Mouse (Mus musculus): ENCODE measurements around the gene Gnat2. TPM values are rescaled to one million over a fixed set of nuclear protein-coding genes. Genes with fewer than 3 reads are reported as not detected.
A peak's percentile ranks its signal among the peaks of the same experiment; 100 is the strongest.

The Gnat2 gene
- polyA plus RNA-seq, 1 experiment = 0.27 TPM

DNA sequence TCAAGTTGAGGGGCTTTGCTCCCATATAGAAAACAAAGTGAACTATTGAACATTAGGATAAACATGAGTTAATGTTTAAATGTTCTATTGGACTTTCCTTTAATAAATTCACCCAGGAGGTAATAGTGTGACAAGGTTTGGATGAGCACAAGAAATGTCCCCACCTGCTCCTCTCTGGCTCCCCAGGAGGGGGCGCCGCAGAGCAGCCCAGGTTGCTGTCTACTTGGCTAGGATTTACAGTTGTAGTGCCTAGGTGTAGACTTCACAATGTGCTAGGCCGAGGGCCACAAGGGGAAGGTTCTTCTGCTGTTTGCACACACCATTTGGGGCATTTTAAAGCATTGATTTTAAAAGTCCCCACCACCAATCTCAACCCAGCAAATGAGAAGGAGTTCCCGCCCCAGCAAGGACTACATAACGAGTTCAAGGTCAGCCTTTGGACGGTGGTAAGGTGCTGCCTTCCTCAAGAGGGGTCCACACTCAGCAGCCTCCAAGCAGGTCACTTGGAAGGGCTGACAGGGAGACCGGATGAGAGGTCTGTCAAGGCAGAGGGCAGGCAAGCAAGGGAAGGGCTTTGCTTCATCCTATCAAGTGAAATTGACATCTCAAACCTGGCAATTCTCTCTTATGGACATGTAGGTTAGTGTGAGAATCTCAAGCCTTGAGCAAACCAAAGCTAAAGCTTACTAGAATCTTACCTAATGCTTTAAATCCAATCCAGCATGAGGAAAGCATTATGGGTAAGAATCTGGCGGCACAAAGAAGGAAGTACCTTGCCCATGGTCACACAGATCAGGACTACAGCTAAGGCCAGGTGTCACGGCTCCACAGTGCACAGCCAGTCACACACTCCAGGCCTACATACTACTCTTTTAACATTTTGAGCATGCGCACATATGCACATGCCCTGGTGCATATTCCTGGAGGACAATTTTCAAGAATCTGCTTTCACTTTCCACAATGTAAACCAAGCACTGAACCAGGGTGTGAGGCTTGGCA lies 22.0 kb upstream of the Gnat2 start:
- peak; percentile 79 for DNase-seq
- H3K36me3 ChIP-seq (ENCODE audit: control insufficient read depth, insufficient read depth, low read length) = 0 out of 2 replicates have a peak, but pooled peaks cover 4% of the 10 kb centered on the region
- H3K4me1 ChIP-seq (replicated peaks; ENCODE audit: control insufficient read depth, insufficient read depth, low read length) = peaks cover 2% of the 10 kb centered on the region; the same call in 1 of the 2 replicates
- 68% methylated on average over 10 of the region's 10 CpGs for WGBS
- TF ChIP-seq CTCF (IDR thresholded peaks at IDR 0.05; ENCODE audit: borderline replicate concordance, control insufficient read depth, extremely low read depth, insufficient read depth, low read length, poor library complexity) (peak; percentile 93), POLR2A (IDR thresholded peaks at IDR 0.05; ENCODE audit: control insufficient read depth, extremely low read depth, insufficient read depth, low read length, poor library complexity) (no peak)
- no peak overlapping the region for H3K27ac ChIP-seq (ENCODE audit: control insufficient read depth, insufficient read depth, low read length)
- H3K27me3 ChIP-seq (ENCODE audit: control insufficient read depth, insufficient read depth, low read length) = no peaks in the 10 kb centered on the region
- H3K4me3 ChIP-seq (ENCODE audit: control insufficient read depth, insufficient read depth, low read length) = no peak overlapping the region

- 0 out of 2 replicates have a peak, but pooled peaks cover 4% of the 10 kb centered on the region for H3K36me3 ChIP-seq (ENCODE audit: control insufficient read depth, insufficient read depth, low read length)
- H3K4me1 ChIP-seq (replicated peaks; ENCODE audit: control insufficient read depth, insufficient read depth, low read length) = peaks cover 2% of the 10 kb centered on the region; the same call in 1 of the 2 replicates
- DNase-seq = no peak
- H3K4me3 ChIP-seq (ENCODE audit: control insufficient read depth, insufficient read depth, low read length) = no peak overlapping the region
- WGBS = 51% methylated on average over 10 of the region's 10 CpGs
- no peak overlapping the region for H3K27ac ChIP-seq (ENCODE audit: control insufficient read depth, insufficient read depth, low read length)
- no peak for TF ChIP-seq POLR2A (IDR thresholded peaks at IDR 0.05; ENCODE audit: control insufficient read depth, extremely low read depth, insufficient read depth, low read length, poor library complexity)
- no peaks in the 10 kb centered on the region for H3K27me3 ChIP-seq (ENCODE audit: control insufficient read depth, insufficient read depth, low read length)
Measured at GRCm38 (mm10) chr3:108072983-108073569, 19.5 kb upstream of the Gnat2 start.

DNA sequence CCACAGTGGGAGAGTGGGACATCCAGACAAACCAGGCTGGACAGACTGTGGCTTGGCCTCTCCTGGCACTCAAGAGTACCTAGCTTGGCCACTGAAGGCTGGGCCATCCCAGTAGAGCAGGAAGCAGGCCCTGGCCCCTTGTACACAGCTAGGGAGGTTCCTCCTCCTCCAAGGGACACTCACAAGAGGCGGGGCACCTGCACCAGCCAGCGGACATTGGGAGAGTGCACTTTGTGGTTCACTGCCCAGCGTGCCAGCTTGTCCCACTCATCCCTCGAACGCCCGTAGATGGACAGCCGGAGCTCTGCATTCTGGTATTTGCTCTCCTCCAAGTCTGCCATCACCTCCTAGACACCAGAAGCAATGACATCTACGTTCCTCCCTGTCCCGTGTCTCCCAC lies 15.8 kb upstream of the Gnat2 start:
- TF ChIP-seq CTCF (IDR thresholded peaks at IDR 0.05; ENCODE audit: borderline replicate concordance, control insufficient read depth, extremely low read depth, insufficient read depth, low read length, poor library complexity) = no peak
- no peak for TF ChIP-seq POLR2A (IDR thresholded peaks at IDR 0.05; ENCODE audit: control insufficient read depth, extremely low read depth, insufficient read depth, low read length, poor library complexity)
- no peak overlapping the region for H3K27ac ChIP-seq (ENCODE audit: control insufficient read depth, insufficient read depth, low read length)
- no peaks in the 10 kb centered on the region for H3K27me3 ChIP-seq (ENCODE audit: control insufficient read depth, insufficient read depth, low read length)
- 97% methylated on average over 9 of the region's 9 CpGs for WGBS
- peaks cover 2% of the 10 kb centered on the region; the same call in 1 of the 2 replicates for H3K4me1 ChIP-seq (replicated peaks; ENCODE audit: control insufficient read depth, insufficient read depth, low read length)
- DNase-seq = no peak
- no peak overlapping the region for H3K4me3 ChIP-seq (ENCODE audit: control insufficient read depth, insufficient read depth, low read length)
- peaks cover 10% of the 10 kb centered on the region for H3K36me3 ChIP-seq (ENCODE audit: control insufficient read depth, insufficient read depth, low read length)

- no peak overlapping the region for H3K27ac ChIP-seq (ENCODE audit: control insufficient read depth, insufficient read depth, low read length)
- WGBS = 96% methylated on average over 4 of the region's 4 CpGs
- no peaks in the 10 kb centered on the region for H3K27me3 ChIP-seq (ENCODE audit: control insufficient read depth, insufficient read depth, low read length)
- no peak for DNase-seq
- peaks cover 17% of the 10 kb centered on the region for H3K4me1 ChIP-seq (replicated peaks; ENCODE audit: control insufficient read depth, insufficient read depth, low read length)
- peaks cover 5% of the 10 kb centered on the region for H3K36me3 ChIP-seq (ENCODE audit: control insufficient read depth, insufficient read depth, low read length)
- H3K4me3 ChIP-seq (ENCODE audit: control insufficient read depth, insufficient read depth, low read length) = no peak overlapping the region
- TF ChIP-seq CTCF (IDR thresholded peaks at IDR 0.05; ENCODE audit: borderline replicate concordance, control insufficient read depth, extremely low read depth, insufficient read depth, low read length, poor library complexity) = no peak
- no peak for TF ChIP-seq POLR2A (IDR thresholded peaks at IDR 0.05; ENCODE audit: control insufficient read depth, extremely low read depth, insufficient read depth, low read length, poor library complexity)
Measured at GRCm38 (mm10) chr3:108081681-108082080, 10.9 kb upstream of the Gnat2 start.

DNA sequence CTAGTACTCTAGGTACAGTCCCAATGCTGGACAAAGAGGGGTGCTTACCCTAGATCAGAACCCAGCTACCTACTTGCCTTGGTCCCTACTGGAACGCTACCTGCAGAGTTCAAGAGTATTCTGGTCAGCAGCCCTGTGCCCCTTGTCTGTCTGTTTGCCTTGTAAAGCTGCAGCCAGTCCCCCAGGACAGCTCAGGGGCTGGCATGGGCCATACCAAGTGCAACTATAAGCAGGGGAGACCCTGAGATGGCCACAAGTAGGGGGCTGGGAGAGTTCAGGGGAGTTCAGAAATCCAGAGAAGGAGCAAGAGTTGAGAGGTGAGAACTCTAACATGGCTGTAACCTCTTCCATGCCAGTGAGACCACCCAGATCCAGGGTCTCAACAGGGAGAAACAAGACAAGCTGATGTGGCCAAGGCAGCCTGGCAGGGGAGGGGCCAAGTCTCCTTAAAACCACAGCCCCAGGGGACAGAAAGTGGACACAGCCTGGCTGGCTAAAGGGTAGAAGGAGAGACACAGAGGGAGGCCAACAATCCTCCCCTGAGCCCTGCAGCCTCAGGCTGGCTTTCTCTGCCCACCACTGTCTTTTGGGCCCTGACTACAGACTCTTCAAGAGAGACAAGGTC lies 10.2 kb upstream of the Gnat2 start:
- 94% methylated on average over 1 of the region's 1 CpGs for WGBS
- no peak for TF ChIP-seq CTCF (IDR thresholded peaks at IDR 0.05; ENCODE audit: borderline replicate concordance, control insufficient read depth, extremely low read depth, insufficient read depth, low read length, poor library complexity)
- no peak for TF ChIP-seq POLR2A (IDR thresholded peaks at IDR 0.05; ENCODE audit: control insufficient read depth, extremely low read depth, insufficient read depth, low read length, poor library complexity)
- Histone ChIP-seq H3K27ac (ENCODE audit: control insufficient read depth, insufficient read depth, low read length) (no peak overlapping the region), H3K4me1 (replicated peaks; ENCODE audit: control insufficient read depth, insufficient read depth, low read length) (peaks cover 17% of the 10 kb centered on the region), H3K4me3 (ENCODE audit: control insufficient read depth, insufficient read depth, low read length) (no peak overlapping the region), H3K36me3 (ENCODE audit: control insufficient read depth, insufficient read depth, low read length) (peaks cover 5% of the 10 kb centered on the region), H3K27me3 (ENCODE audit: control insufficient read depth, insufficient read depth, low read length) (no peaks in the 10 kb centered on the region)
- DNase-seq = no peak

DNA sequence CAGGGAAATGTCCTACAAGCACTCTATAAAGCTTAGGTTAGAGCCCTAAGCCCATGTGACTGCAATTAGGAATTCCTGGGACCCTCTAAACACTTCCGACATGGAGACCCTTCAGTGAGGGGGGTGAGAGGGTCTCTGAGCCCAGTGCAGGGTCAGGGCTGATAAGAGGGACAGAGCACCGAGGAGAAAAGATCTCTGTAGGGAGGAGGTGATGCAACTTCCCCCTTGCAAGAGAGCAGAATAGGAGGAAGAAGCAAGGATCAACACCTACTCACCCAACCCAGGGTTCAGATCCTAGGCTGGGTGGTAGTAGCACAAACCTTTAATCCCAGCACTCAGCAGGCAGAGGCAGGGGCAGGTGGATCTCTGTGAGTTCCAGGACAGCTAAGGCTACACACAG lies 9.4 kb upstream of the Gnat2 start:
- no peak overlapping the region for H3K27ac ChIP-seq (ENCODE audit: control insufficient read depth, insufficient read depth, low read length)
- no peak overlapping the region for H3K4me3 ChIP-seq (ENCODE audit: control insufficient read depth, insufficient read depth, low read length)
- peaks cover 17% of the 10 kb centered on the region for H3K4me1 ChIP-seq (replicated peaks; ENCODE audit: control insufficient read depth, insufficient read depth, low read length)
- DNase-seq = no peak
- TF ChIP-seq CTCF (IDR thresholded peaks at IDR 0.05; ENCODE audit: borderline replicate concordance, control insufficient read depth, extremely low read depth, insufficient read depth, low read length, poor library complexity) = no peak
- no peak for TF ChIP-seq POLR2A (IDR thresholded peaks at IDR 0.05; ENCODE audit: control insufficient read depth, extremely low read depth, insufficient read depth, low read length, poor library complexity)
- peaks cover 5% of the 10 kb centered on the region for H3K36me3 ChIP-seq (ENCODE audit: control insufficient read depth, insufficient read depth, low read length)
- 53% methylated on average over 2 of the region's 2 CpGs for WGBS
- no peaks in the 10 kb centered on the region for H3K27me3 ChIP-seq (ENCODE audit: control insufficient read depth, insufficient read depth, low read length)
